Mouse (Mus musculus) forebrain, embryonic 15.5 days (tissue): ENCODE results near the gene Nectin1. TPM values are rescaled to one million over a fixed set of nuclear protein-coding genes. Genes with fewer than 3 reads are reported as not detected.

Source experiments
- ATAC-seq: fragments of 200-750 bp; cut with Nextera tagmentation; replicated peaks from 2 replicates; pipeline ENCODE4 v1.8.0; 2017; ENCODE audit warnings: mild to moderate bottlenecking, moderate TSS enrichment, moderate library complexity
- H3K27ac ChIP-seq: fragments of 300-500 bp; sonication (generic); replicated peaks from 2 replicates; pipeline ENCODE4 v1.5.1; 2015; ENCODE audit warnings: mild to moderate bottlenecking, inconsistent platforms
- H3K27me3 ChIP-seq: fragments of 300-500 bp; sonication (generic); 2 replicates; pipeline ENCODE4 v1.6.1; 2015; ENCODE audit warnings: inconsistent platforms
- H3K36me3 ChIP-seq: fragments of 300-500 bp; sonication (generic); 2 replicates; pipeline ENCODE4 v1.6.1; 2015; ENCODE audit warnings: mild to moderate bottlenecking, inconsistent platforms
- H3K4me1 ChIP-seq: fragments of 300-500 bp; sonication (generic); 2 replicates; pipeline ENCODE4 v1.6.1; 2015; ENCODE audit warnings: inconsistent platforms
- H3K4me2 ChIP-seq: fragments of 300-500 bp; sonication (generic); replicated peaks from 2 replicates; pipeline ENCODE4 v1.6.1; 2015; ENCODE audit warnings: mild to moderate bottlenecking, inconsistent platforms
- H3K4me3 ChIP-seq: fragments of 300-500 bp; sonication (generic); 2 replicates; pipeline ENCODE4 v1.5.1; 2015; ENCODE audit warnings: mild to moderate bottlenecking, inconsistent platforms
- H3K9ac ChIP-seq: fragments of 300-500 bp; sonication (generic); replicated peaks from 2 replicates; pipeline ENCODE4 v1.6.1; 2015; ENCODE audit warnings: mild to moderate bottlenecking, inconsistent platforms
- H3K9me3 ChIP-seq: fragments of 300-500 bp; sonication (generic); 2 replicates; pipeline ENCODE4 v1.6.1; 2016; ENCODE audit warnings: inconsistent platforms
- WGBS: fragments of 180-500 bp; shearing (Covaris S2); methylation state at CpG from one replicate; pipeline ENCODE4 v1.1.7; 2015; ENCODE audit warnings: mixed read lengths; 5-methylcytosine and 5-hydroxymethylcytosine counted together
- polyA plus RNA-seq: library from polyadenylated mRNA; unstranded; fragments of >200 nt; fragmentation: Nextera tagmentation; extraction: Ambion mirVana; gene quantifications from 2 replicates; pipeline ENCODE4 v1.2.1, GENCODE M21; 2015

The Nectin1 gene
- polyA plus RNA-seq, 1 experiment from 2014 or later, result 10.1 TPM

DNA sequence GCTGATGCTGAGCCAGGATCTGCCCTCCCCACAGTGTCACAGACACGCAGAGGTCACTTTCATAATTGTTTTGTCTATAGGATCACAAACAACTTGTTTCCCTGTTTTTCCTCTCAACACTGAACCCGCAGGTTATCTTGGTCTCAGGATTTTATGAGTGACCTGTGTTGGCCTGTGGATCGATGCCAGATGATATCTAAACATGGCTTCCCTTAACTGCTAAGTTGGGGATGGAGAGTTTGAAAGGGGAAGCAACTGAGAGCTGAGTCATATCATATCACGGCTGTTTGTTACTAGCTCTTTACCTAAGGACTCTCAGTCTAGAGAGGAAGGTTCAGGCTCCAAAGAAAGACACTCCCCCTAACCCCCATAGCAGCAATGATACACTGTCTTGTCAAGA, 11.7 kb downstream of the Nectin1 start:
- H3K4me1 ChIP-seq, result peaks cover 50% of the 10 kb centered on the region
- no peak for ATAC-seq
- H3K9me3 ChIP-seq, result no peaks in the 10 kb centered on the region
- no peaks in the 10 kb centered on the region for H3K27me3 ChIP-seq
- WGBS, result 78% methylated on average over 4 of the region's 4 CpGs
- H3K4me3 ChIP-seq, result no peak overlapping the region
- no peak overlapping the region for H3K9ac ChIP-seq
- no peak overlapping the region for H3K27ac ChIP-seq
- no peaks in the 10 kb centered on the region for H3K36me3 ChIP-seq
- H3K4me2 ChIP-seq, result no peak overlapping the region

DNA sequence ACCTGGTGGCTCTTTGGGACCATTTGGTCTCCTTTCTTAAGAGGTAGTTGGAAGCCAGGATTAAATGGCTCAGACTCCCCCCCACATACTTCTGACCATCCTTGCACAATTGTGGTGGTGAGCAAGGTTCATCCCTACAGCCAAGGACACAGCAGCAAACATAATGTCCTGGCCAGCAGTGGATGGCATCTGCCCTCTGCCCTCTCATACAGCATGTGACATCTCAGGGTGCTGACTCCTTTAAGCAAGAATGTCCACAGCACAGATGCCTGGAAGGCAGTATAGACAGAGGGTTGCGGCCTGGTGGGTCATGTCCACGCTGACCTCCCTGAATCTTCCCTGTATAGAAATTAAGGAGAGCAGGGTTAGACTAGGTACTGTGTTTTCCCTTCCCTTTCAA, 12.1 kb downstream of the Nectin1 start:
- no peak overlapping the region for H3K9ac ChIP-seq
- H3K27me3 ChIP-seq, result no peaks in the 10 kb centered on the region
- H3K4me2 ChIP-seq, result no peak overlapping the region
- H3K27ac ChIP-seq, result no peak overlapping the region
- H3K36me3 ChIP-seq, result no peaks in the 10 kb centered on the region
- H3K4me1 ChIP-seq, result peaks cover 51% of the 10 kb centered on the region
- H3K4me3 ChIP-seq, result no peak overlapping the region
- ATAC-seq, result no peak
- H3K9me3 ChIP-seq, result no peaks in the 10 kb centered on the region
- WGBS, result 92% methylated on average over 2 of the region's 2 CpGs

DNA sequence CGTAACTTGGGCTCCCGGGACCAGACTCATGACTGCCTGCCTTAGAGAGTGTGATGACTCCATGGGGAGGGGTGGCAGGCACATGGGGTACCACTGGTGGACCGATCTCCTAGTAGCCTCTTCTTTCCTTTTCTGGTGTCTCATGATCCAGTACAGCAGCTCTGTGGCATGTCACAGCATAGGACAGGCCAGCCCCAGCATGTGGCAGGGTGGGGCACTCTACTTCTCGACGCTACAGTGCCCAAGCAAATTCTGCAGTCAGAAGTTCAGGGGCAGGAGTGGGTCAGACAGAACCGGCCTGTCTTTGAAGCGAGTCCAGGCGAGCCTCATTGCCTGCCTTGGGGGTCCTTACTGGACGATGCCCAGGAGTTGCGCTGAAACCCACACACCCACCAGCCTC, 13.4 kb downstream of the Nectin1 start:
- Histone ChIP-seq H3K4me1 (peaks cover 62% of the 10 kb centered on the region), H3K9ac (no peak overlapping the region), H3K36me3 (no peaks in the 10 kb centered on the region), H3K27ac (no peak overlapping the region), H3K4me3 (no peak overlapping the region), H3K9me3 (no peaks in the 10 kb centered on the region), H3K27me3 (no peaks in the 10 kb centered on the region), H3K4me2 (no peak overlapping the region)
- WGBS, result 78% methylated on average over 10 of the region's 10 CpGs
- no peak for ATAC-seq

DNA sequence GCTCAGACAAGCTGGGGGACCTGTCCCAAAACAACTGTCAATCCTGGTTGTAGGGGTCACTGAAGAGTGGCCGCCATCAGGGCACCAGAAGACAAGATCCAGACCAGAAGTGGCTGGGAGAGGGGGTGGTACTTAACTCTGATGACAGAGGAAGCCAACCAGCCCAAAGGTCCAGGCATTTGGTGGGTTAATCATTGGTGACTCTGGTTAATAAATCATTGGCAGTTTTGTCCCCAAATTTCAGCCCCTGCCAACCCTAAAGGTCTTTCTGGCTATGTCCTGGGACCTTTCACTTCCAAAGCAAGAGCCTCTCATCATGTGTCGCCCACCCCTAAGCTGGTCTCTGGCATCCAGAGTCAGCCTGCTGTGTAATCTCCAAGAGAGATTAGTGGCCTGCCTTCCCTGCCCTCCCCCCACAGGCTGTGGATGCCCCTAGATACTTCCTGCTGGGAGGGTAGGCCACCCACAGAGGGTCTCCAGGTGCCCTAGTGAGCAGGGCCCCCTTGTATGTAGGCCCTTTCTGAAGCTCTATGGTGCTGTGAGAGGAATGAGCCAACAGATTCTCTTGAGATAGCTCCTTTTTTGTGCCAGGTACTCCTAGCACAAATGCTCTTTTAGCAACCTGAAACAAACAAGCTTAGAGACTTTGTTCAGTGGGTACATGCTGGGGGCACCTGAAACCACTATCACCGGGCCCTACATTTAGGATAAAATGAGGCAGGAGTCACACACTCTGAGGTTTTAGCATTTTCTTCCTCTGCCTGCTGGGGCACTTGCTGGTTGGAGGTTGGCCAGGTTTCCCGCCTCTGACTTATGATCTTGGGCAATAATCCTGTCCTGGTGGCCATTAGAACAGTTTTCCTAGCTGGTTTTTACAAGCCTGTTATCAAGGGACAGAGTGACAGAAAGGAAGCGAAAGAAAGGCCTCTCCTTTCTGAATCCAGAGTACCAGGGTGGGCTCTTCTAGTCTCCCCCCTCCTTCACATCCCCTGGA, 14.5 kb downstream of the Nectin1 start:
- ATAC-seq, result no peak
- Histone ChIP-seq H3K9ac (no peak overlapping the region), H3K9me3 (no peaks in the 10 kb centered on the region), H3K4me2 (no peak overlapping the region), H3K4me3 (no peak overlapping the region), H3K27ac (no peak overlapping the region), H3K4me1 (peaks cover 63% of the 10 kb centered on the region), H3K36me3 (no peaks in the 10 kb centered on the region), H3K27me3 (no peaks in the 10 kb centered on the region)
- 75% methylated on average over 5 of the region's 5 CpGs for WGBS

DNA sequence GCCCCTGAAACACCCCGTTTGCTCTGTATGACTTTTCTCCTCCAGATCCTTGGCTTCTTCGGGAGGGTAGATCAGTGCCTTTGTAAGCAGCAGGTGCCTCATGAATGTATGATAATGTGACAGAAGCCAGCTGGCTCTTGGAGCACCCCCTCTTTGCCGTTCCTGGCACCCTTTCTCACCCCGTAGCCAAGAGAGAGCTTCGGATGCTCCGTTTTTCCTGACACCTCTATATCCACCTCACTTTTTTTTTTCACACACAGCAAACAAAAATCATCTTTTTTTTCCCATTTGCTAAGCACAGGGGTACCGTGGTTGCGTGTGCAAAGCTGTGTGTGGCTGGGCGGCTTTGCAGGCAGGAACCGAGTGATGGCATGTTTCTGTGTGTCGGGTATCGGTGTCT, 16.3 kb downstream of the Nectin1 start:
- H3K4me1 ChIP-seq, result peaks cover 58% of the 10 kb centered on the region
- ATAC-seq, result peak; percentile 71
- H3K9me3 ChIP-seq, result no peaks in the 10 kb centered on the region
- no peak overlapping the region for H3K4me2 ChIP-seq
- WGBS, result 43% methylated on average over 12 of the region's 12 CpGs
- no peaks in the 10 kb centered on the region for H3K36me3 ChIP-seq
- H3K27ac ChIP-seq, result peak overlapping the region; percentile 82
- no peak overlapping the region for H3K4me3 ChIP-seq
- no peaks in the 10 kb centered on the region for H3K27me3 ChIP-seq
- H3K9ac ChIP-seq, result no peak overlapping the region

DNA sequence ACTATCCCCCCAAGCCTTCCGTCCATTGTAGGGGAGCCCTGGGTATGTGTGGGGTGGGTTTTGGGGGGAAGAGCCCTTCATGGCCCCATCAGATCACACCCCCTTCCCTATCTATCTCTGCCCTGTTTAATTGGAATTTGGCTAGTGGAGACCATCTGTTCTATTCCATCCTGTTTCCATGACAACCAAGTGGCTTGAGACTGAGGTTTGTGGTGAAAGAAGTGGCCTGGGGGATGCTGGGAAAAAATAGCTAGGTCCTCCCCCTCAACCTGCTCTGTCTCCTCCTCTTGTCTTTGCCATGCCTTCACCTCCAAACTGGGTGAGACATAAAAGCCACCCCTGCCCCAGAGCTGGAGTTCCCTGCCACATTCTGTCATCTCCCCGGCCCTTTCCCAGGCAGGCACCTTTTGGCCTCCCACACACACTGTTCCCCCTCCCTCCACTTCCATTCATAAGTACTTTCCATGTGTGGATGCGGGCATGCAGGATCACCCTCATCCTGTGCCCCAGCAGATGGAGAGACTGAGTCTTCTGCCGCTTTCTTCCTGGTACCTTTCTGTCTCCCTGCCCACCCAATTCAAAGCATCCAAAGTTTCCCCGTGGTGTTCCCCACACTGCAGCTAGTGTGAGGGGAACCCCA, 17.5 kb downstream of the Nectin1 start:
- Histone ChIP-seq H3K4me1 (peaks cover 65% of the 10 kb centered on the region), H3K36me3 (no peaks in the 10 kb centered on the region), H3K4me2 (peak overlapping the region; percentile 24), H3K27ac (peak overlapping the region; percentile 82), H3K9ac (no peak overlapping the region), H3K4me3 (no peak overlapping the region), H3K27me3 (no peaks in the 10 kb centered on the region), H3K9me3 (no peaks in the 10 kb centered on the region)
- peak; percentile 76 for ATAC-seq
- 24% methylated on average over 5 of the region's 5 CpGs for WGBS

DNA sequence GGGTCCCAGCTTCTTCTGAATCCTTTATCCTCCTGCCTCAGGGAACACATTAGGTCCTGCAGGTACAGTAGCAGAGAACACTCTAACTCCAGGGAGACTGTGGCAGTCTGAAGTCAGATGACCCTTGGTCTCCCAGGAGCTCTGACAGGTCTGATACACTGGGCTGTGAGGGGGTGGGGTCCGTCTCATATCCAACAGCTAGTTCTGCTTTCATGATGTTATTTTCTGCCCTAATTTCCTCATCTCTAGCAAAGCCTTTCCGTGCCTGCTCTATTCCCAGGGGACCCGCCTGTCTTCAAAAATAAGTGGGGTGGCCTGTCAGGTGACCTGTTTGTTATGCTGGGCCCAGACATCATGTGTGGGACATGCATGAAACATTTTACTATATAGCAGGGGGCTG, 18.2 kb downstream of the Nectin1 start:
- H3K9me3 ChIP-seq, result no peaks in the 10 kb centered on the region
- no peak overlapping the region for H3K4me2 ChIP-seq
- 74% methylated on average over 3 of the region's 3 CpGs for WGBS
- H3K4me1 ChIP-seq, result peaks cover 61% of the 10 kb centered on the region
- H3K9ac ChIP-seq, result no peak overlapping the region
- no peaks in the 10 kb centered on the region for H3K27me3 ChIP-seq
- H3K4me3 ChIP-seq, result no peak overlapping the region
- no peak for ATAC-seq
- no peaks in the 10 kb centered on the region for H3K36me3 ChIP-seq
- H3K27ac ChIP-seq, result peak overlapping the region; percentile 82

GRCm38 (mm10) chr9:43765419-43766179, 21.8 kb downstream of the Nectin1 start:
- H3K4me1 ChIP-seq, result peaks cover 46% of the 10 kb centered on the region

DNA sequence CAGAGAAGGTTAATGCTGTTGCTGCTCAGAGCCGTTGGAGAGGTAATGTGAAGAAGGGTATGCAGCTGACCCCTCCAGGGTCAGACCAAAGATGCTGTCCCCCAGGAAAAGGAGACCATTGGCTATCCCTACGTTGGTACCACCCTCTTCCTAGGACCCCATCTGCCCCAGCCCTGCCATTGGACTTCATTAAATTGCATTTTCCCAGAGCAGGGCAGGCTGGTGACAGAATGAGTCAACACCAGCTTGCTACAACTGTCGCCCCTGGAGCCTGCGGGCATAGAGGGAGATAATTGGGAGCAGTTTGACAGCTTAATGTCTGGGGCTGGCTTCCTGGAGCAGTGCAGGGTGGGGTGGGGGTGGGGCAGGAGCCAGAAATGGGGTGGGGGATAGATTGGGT, 25.0 kb downstream of the Nectin1 start:
- peak; percentile 69 for ATAC-seq
- H3K4me2 ChIP-seq, result no peak overlapping the region
- 16% methylated on average over 4 of the region's 4 CpGs for WGBS
- no peaks in the 10 kb centered on the region for H3K9me3 ChIP-seq
- H3K36me3 ChIP-seq, result no peaks in the 10 kb centered on the region
- H3K27me3 ChIP-seq, result no peaks in the 10 kb centered on the region
- no peak overlapping the region for H3K4me3 ChIP-seq
- H3K27ac ChIP-seq, result peak overlapping the region; percentile 0; the same call in 1 of the 2 replicates
- peaks cover 30% of the 10 kb centered on the region for H3K4me1 ChIP-seq
- no peak overlapping the region for H3K9ac ChIP-seq

More at GRCm38 (mm10) chr9:43765419-43766179, 21.8 kb downstream of the Nectin1 start:
- Histone ChIP-seq H3K4me2 (no peak overlapping the region), H3K4me3 (no peak overlapping the region), H3K9me3 (no peaks in the 10 kb centered on the region), H3K27me3 (no peaks in the 10 kb centered on the region), H3K9ac (no peak overlapping the region), H3K36me3 (no peaks in the 10 kb centered on the region), H3K27ac (no peak overlapping the region)
- WGBS, result 67% methylated on average over 14 of the region's 14 CpGs
- ATAC-seq, result no peak

GRCm38 (mm10) chr9:43769228-43769627, 25.4 kb downstream of the Nectin1 start:
- H3K27ac ChIP-seq, result 0 out of 2 replicates have a peak overlapping the region, but pooled peaks have one; percentile 0
- no peak overlapping the region for H3K9ac ChIP-seq
- no peaks in the 10 kb centered on the region for H3K36me3 ChIP-seq
- H3K9me3 ChIP-seq, result no peaks in the 10 kb centered on the region
- H3K4me3 ChIP-seq, result no peak overlapping the region
- H3K4me1 ChIP-seq, result peaks cover 30% of the 10 kb centered on the region
- no peak for ATAC-seq
- H3K27me3 ChIP-seq, result no peaks in the 10 kb centered on the region
- WGBS, result 75% methylated on average over 7 of the region's 7 CpGs
- H3K4me2 ChIP-seq, result no peak overlapping the region

GRCm38 (mm10) chr9:43769940-43770339, 26.2 kb downstream of the Nectin1 start:
- Histone ChIP-seq H3K36me3 (no peaks in the 10 kb centered on the region), H3K4me3 (no peak overlapping the region), H3K9ac (no peak overlapping the region), H3K4me1 (peaks cover 27% of the 10 kb centered on the region), H3K9me3 (no peaks in the 10 kb centered on the region), H3K4me2 (no peak overlapping the region), H3K27me3 (no peaks in the 10 kb centered on the region), H3K27ac (no peak overlapping the region)
- 73% methylated on average over 4 of the region's 4 CpGs for WGBS
- no peak for ATAC-seq

- peaks cover 26% of the 10 kb centered on the region for H3K4me1 ChIP-seq
- WGBS, result 79% methylated on average over 1 of the region's 1 CpGs
- no peaks in the 10 kb centered on the region for H3K36me3 ChIP-seq
- H3K4me2 ChIP-seq, result no peak overlapping the region
- H3K27ac ChIP-seq, result no peak overlapping the region
- H3K27me3 ChIP-seq, result no peaks in the 10 kb centered on the region
- H3K4me3 ChIP-seq, result no peak overlapping the region
- H3K9me3 ChIP-seq, result no peaks in the 10 kb centered on the region
- no peak for ATAC-seq
- no peak overlapping the region for H3K9ac ChIP-seq
These were observed 27.3 kb downstream of the Nectin1 start for GRCm38 (mm10) chr9:43771041-43771440.
